Mouse (Mus musculus) thymus, adult 2 months (tissue): Measurements from ENCODE around the gene Kirrel3.

ENCODE experiments used
- CTCF ChIP-seq: fragments of 200-500 bp; IDR thresholded peaks from 2 replicates; pipeline ENCODE4 v1.5.1; 2012; ENCODE audit warnings: mild to moderate bottlenecking, control low read depth, low read length, moderate library complexity, borderline replicate concordance; ENCODE audit not compliant: control insufficient read depth, poor library complexity, insufficient read depth; ENCODE audit errors: extremely low read depth
- POLR2A ChIP-seq: fragments of 200-500 bp; IDR thresholded peaks from 2 replicates; pipeline ENCODE4 v1.6.1; 2012; ENCODE audit warnings: mild to moderate bottlenecking, low read length, control low read depth, moderate library complexity; ENCODE audit not compliant: control insufficient read depth, poor library complexity, insufficient read depth; ENCODE audit errors: extremely low read depth

- TF ChIP-seq CTCF (no peak), POLR2A (no peak)
Observed at GRCm38 (mm10) chr9:34875238-34875637, 389.5 kb downstream of the Kirrel3 start.
